8 mouse cellular contexts compared by ENCODE assay signal in genomic region chr2:6074891-6075529, GRCm38 (mm10). TPM values are rescaled to one million over a fixed set of nuclear protein-coding genes. Genes with fewer than 3 reads are reported as not detected.
DNase-seq lines count a peak whose midpoint lies in the region; ATAC-seq and TF ChIP-seq lines count a peak whose summit lies in the region.

No protein-coding gene starts in this region.

- no peak overlapping the region for H3K9ac ChIP-seq in liver, embryonic 11.5 days (ENCODE audit: low read depth, low read length)
- H3K9ac ChIP-seq in embryonic facial prominence, embryonic 11.5 days (replicated peaks; ENCODE audit: low read length): no peak overlapping the region
- no peak overlapping the region for H3K9ac ChIP-seq in kidney, postnatal 0 days (ENCODE audit: low read depth, low read length)
- H3K9ac ChIP-seq in neural tube, embryonic 14.5 days (replicated peaks; ENCODE audit: low read depth, low read length): no peak overlapping the region
- H3K9ac ChIP-seq in forebrain, embryonic 14.5 days (ENCODE audit: low read length): no peak overlapping the region

- H3K36me3 ChIP-seq in liver, embryonic 11.5 days (ENCODE audit: control insufficient read depth, insufficient read depth, low read length): no peaks in the 10 kb centered on the region
- no peaks in the 10 kb centered on the region for H3K36me3 ChIP-seq in embryonic facial prominence, embryonic 11.5 days (replicated peaks; ENCODE audit: control insufficient read depth, insufficient read depth, low read depth, low read length)
- no peaks in the 10 kb centered on the region for H3K36me3 ChIP-seq in kidney, postnatal 0 days (ENCODE audit: insufficient read depth, low read length)
- H3K36me3 ChIP-seq in neural tube, embryonic 14.5 days (ENCODE audit: control insufficient read depth, insufficient read depth, low read length): no peaks in the 10 kb centered on the region
- H3K36me3 ChIP-seq in forebrain, embryonic 14.5 days (ENCODE audit: control insufficient read depth, insufficient read depth, low read length): no peaks in the 10 kb centered on the region

- H3K4me2 ChIP-seq in liver, embryonic 11.5 days: no peak overlapping the region
- no peak overlapping the region for H3K4me2 ChIP-seq in embryonic facial prominence, embryonic 11.5 days (ENCODE audit: low read depth, low read length)
- no peak overlapping the region for H3K4me2 ChIP-seq in kidney, postnatal 0 days (ENCODE audit: low read length)
- no peak overlapping the region for H3K4me2 ChIP-seq in neural tube, embryonic 14.5 days (ENCODE audit: low read depth, low read length)
- no peak overlapping the region for H3K4me2 ChIP-seq in forebrain, embryonic 14.5 days (ENCODE audit: low read length)

- no peaks in the 10 kb centered on the region; the same call in 1 of the 2 replicates for H3K27me3 ChIP-seq in liver, embryonic 11.5 days (replicated peaks; ENCODE audit: control insufficient read depth, insufficient read depth, low read length)
- H3K27me3 ChIP-seq in embryonic facial prominence, embryonic 11.5 days (ENCODE audit: control insufficient read depth, insufficient read depth, low read length): no peaks in the 10 kb centered on the region
- no peaks in the 10 kb centered on the region for H3K27me3 ChIP-seq in kidney, postnatal 0 days (ENCODE audit: insufficient read depth, low read length)
- H3K27me3 ChIP-seq in neural tube, embryonic 14.5 days (ENCODE audit: control insufficient read depth, insufficient read depth, low read length): no peaks in the 10 kb centered on the region
- H3K27me3 ChIP-seq in forebrain, embryonic 14.5 days (replicated peaks; ENCODE audit: control insufficient read depth, insufficient read depth, low read length): no peaks in the 10 kb centered on the region

- H3K27ac ChIP-seq in liver, embryonic 11.5 days (ENCODE audit: low read depth, low read length): no peak overlapping the region
- no peak overlapping the region for H3K27ac ChIP-seq in embryonic facial prominence, embryonic 11.5 days (replicated peaks; ENCODE audit: low read depth, low read length)
- H3K27ac ChIP-seq in kidney, postnatal 0 days: no peak overlapping the region
- H3K27ac ChIP-seq in neural tube, embryonic 14.5 days (ENCODE audit: low read depth, low read length): no peak overlapping the region
- H3K27ac ChIP-seq in forebrain, embryonic 14.5 days (ENCODE audit: low read depth, low read length): no peak overlapping the region

- DNase-seq in liver: peak; percentile 58
- DNase-seq in liver, embryonic 11.5 days (ENCODE audit: low spot score): no peak
- peak; percentile 55 for DNase-seq in embryonic facial prominence, embryonic 11.5 days (ENCODE audit: low spot score)
- DNase-seq in kidney, postnatal 0 days (ENCODE audit: low spot score): peak; percentile 78
- DNase-seq in forebrain, embryonic 14.5 days (ENCODE audit: low spot score): no peak
- no peak for DNase-seq in frontal cortex, postnatal 25 days (ENCODE audit: low spot score in 2 of 2)

- ATAC-seq in liver, embryonic 11.5 days (replicated peaks; ENCODE audit: low FRiP score): no peak
- 0 out of 2 replicates have a peak, but pooled peaks have one; percentile 5 for ATAC-seq in embryonic facial prominence, embryonic 11.5 days (replicated peaks; ENCODE audit: insufficient number of reproducible peaks, low FRiP score, low TSS enrichment, low read depth)
- peak; percentile 77 for ATAC-seq in kidney, postnatal 0 days (replicated peaks; ENCODE audit: low FRiP score, low read depth)
- peak; percentile 52 for ATAC-seq in neural tube, embryonic 14.5 days (ENCODE audit: low read depth)
- no peak for ATAC-seq in forebrain, embryonic 14.5 days
- no peak for ATAC-seq in megakaryocyte-erythroid progenitor cell, adult 5-6 weeks (replicated peaks; ENCODE audit: low FRiP score, low TSS enrichment, poor library complexity, severe bottlenecking)

- no peak overlapping the region for H3K4me3 ChIP-seq in liver, embryonic 11.5 days (ENCODE audit: low read depth, low read length)
- no peak overlapping the region for H3K4me3 ChIP-seq in embryonic facial prominence, embryonic 11.5 days (ENCODE audit: low read depth, low read length)
- no peak overlapping the region for H3K4me3 ChIP-seq in kidney, postnatal 0 days (replicated peaks; ENCODE audit: low read depth, low read length)
- no peak overlapping the region for H3K4me3 ChIP-seq in neural tube, embryonic 14.5 days (ENCODE audit: low read depth, low read length)
- no peak overlapping the region for H3K4me3 ChIP-seq in forebrain, embryonic 14.5 days (ENCODE audit: low read depth, low read length)

- TF ChIP-seq CTCF in kidney, postnatal 0 days (IDR thresholded peaks at IDR 0.05; ENCODE audit: low read depth): no peak

- 57% methylated on average over 10 of the region's 10 CpGs for WGBS in liver, embryonic 11.5 days
- WGBS in embryonic facial prominence, embryonic 11.5 days: 55% methylated on average over 10 of the region's 10 CpGs
- 30% methylated on average over 10 of the region's 10 CpGs for WGBS in kidney, postnatal 0 days
- WGBS in neural tube, embryonic 14.5 days: 63% methylated on average over 10 of the region's 10 CpGs
- WGBS in forebrain, embryonic 14.5 days: 84% methylated on average over 10 of the region's 10 CpGs

- peaks cover 10% of the 10 kb centered on the region for H3K4me1 ChIP-seq in liver, embryonic 11.5 days (replicated peaks; ENCODE audit: control insufficient read depth, insufficient read depth, low read length)
- H3K4me1 ChIP-seq in embryonic facial prominence, embryonic 11.5 days (ENCODE audit: control insufficient read depth, insufficient read depth, low read length): no peaks in the 10 kb centered on the region
- peaks cover 5% of the 10 kb centered on the region; the same call in 1 of the 2 replicates for H3K4me1 ChIP-seq in kidney, postnatal 0 days (replicated peaks; ENCODE audit: insufficient read depth, low read length)
- H3K4me1 ChIP-seq in neural tube, embryonic 14.5 days (ENCODE audit: control insufficient read depth, insufficient read depth, low read length): no peaks in the 10 kb centered on the region
- H3K4me1 ChIP-seq in forebrain, embryonic 14.5 days (ENCODE audit: control insufficient read depth, insufficient read depth, low read length): peaks cover 4% of the 10 kb centered on the region; the same call in 1 of the 2 replicates

- no peaks in the 10 kb centered on the region for H3K9me3 ChIP-seq in liver, embryonic 11.5 days (ENCODE audit: control insufficient read depth, low read length)
- no peaks in the 10 kb centered on the region for H3K9me3 ChIP-seq in embryonic facial prominence, embryonic 11.5 days (replicated peaks; ENCODE audit: control insufficient read depth, low read length)
- no peaks in the 10 kb centered on the region for H3K9me3 ChIP-seq in kidney, postnatal 0 days (replicated peaks; ENCODE audit: low read length)
- no peaks in the 10 kb centered on the region for H3K9me3 ChIP-seq in neural tube, embryonic 14.5 days (ENCODE audit: control insufficient read depth, low read length)
- H3K9me3 ChIP-seq in forebrain, embryonic 14.5 days (replicated peaks; ENCODE audit: control insufficient read depth, low read length): no peaks in the 10 kb centered on the region

RNA-seq across cellular contexts. Expression of gene Proser2, which starts 55.0 kb away (rescaled TPM):
- 8.9 and 10.3 TPM in 2 replicates for polyA plus RNA-seq in liver, embryonic 11.5 days (2014; fragmentation: Nextera tagmentation; extraction: Ambion mirVana)
- polyA plus RNA-seq in embryonic facial prominence, embryonic 11.5 days (2014; fragmentation: Nextera tagmentation; extraction: Ambion mirVana): 1.9 and 2.3 TPM in 2 replicates
- 16.7 and 17.0 TPM in 2 replicates for polyA plus RNA-seq in kidney, postnatal 0 days (2015; fragmentation: Nextera tagmentation; extraction: Ambion mirVana)
- polyA plus RNA-seq in neural tube, embryonic 14.5 days (2014; fragmentation: Nextera tagmentation; extraction: Ambion mirVana): 7.3 and 10.9 TPM in 2 replicates
- 1.8 and 3.4 TPM in 2 replicates for polyA plus RNA-seq in forebrain, embryonic 14.5 days (2014; fragmentation: Nextera tagmentation; extraction: Ambion mirVana)
- total RNA-seq in megakaryocyte-erythroid progenitor cell, adult 5-6 weeks (2014; fragmentation: Nextera tagmentation): not detected in 2 replicates
- total RNA-seq in megakaryocyte-erythroid progenitor cell, adult 5-6 weeks (2017): not detected in 2 replicates

Comparison
In these comparisons a context has a peak if more than half of its experiments do, and no peak if none do; other contexts are left out.
1. DNase-seq: peak in liver (single experiment), embryonic facial prominence, embryonic 11.5 days (single experiment) and kidney, postnatal 0 days (single experiment); none in liver, embryonic 11.5 days (single experiment), forebrain, embryonic 14.5 days (single experiment) and frontal cortex, postnatal 25 days (0 of 2).
2. ATAC-seq: peak in embryonic facial prominence, embryonic 11.5 days (single experiment), kidney, postnatal 0 days (single experiment) and neural tube, embryonic 14.5 days (single experiment); none in liver, embryonic 11.5 days (single experiment), forebrain, embryonic 14.5 days (single experiment) and megakaryocyte-erythroid progenitor cell, adult 5-6 weeks (single experiment).